Mouse (Mus musculus): ENCODE results near the gene Galnt10.

GRCm38 (mm10) chr11:57718081-57718480, 72.8 kb downstream of the Galnt10 start:
- TF ChIP-seq ZNF384 (IDR thresholded peaks at IDR 0.05; ENCODE audit: low read depth, low read length) (no peak), CHD2 (IDR thresholded peaks at IDR 0.05; ENCODE audit: low read depth, low read length) (no peak), HCFC1 (IDR thresholded peaks at IDR 0.05; ENCODE audit: borderline replicate concordance, insufficient read depth, low read length) (no peak), MAFK (IDR thresholded peaks at IDR 0.05; ENCODE audit: insufficient read depth, low read depth, low read length) (no peak)

All from ES-E14 (cell line).